Mouse (Mus musculus) embryo, embryonic 11 days (tissue): ENCODE measurements around the gene Nfe2.

Experiments
- DNase-seq: peaks from one replicate; pipeline ENCODE4 v3.0.0-alpha.2; 2015

Nfe2 gene

DNA sequence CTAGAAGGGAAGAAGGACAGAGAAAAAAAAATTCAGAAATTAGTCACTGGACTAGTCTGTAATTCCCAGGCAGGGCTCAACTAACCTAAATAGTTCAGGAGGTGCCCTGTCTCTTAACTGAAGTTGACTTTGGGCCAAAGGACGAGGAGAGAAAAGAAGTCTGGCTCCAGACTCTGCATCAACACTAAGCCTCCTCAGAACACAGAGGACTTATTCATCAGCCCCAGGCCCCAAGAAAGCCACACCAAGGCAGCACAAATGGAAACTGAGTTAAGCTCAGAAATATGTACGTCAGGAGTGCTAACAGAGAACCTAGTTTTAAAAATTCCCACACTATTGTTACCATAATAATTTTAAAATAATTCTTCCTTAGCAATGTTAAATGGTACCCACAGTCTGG lies 44.1 kb downstream of the Nfe2 start:
- peak; percentile 38 for DNase-seq

DNA sequence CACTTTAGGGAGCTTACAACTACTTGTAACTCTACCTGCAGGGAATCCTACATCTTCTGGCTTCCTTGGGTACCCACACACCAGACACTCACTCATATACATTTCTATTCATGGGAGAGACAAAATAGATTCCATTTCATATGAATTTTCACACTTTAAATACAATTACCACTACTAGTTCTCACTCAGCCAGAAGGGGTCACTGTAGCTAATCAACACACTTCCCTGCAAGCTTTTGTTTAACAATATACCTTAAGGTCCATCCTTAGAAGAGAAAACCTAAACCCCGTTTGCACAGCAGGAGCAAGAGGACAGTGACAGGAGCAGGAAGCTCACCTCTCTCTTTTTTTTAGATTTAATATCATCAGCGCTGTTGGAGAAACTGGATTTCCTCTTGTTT lies 53.0 kb downstream of the Nfe2 start:
- DNase-seq = no peak

DNA sequence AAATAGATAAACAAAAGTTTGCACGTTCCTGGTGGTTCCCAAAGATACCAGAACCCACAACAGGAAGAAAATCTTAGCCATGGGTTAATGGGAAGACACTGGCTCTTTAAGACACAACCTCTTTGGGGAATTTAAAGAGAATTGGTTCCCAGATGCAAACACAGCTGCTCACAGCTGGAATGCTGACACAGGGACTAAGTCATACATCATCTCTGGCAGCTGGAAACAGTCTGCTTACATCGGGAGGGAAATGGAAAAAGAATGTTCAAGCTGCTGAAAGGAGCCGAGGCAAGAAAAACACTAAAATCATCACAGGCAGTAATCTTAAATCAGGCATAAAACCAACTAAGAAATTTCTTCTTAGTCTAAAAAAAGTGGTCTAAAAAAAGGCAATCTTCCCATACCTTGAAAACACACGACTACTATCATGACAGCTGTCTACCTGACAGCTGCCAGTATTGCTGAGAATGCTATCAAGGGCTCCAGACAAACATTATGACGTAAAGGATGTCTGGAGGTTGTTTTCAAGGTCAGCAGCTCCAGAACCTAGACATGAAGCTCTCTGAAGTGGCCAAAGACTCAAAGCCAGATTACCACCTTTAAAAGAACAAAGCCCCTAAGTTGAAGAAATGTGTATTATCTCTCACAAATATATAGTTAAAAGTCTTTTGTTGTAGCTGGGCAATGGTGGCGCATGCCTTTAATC lies 56.0 kb downstream of the Nfe2 start:
- DNase-seq = peak; percentile 54
